Mouse (Mus musculus): ENCODE data around the gene Polr2h.
"Not testable (repeated sequence)": the region's sequence is repeated elsewhere in the genome, so short reads cannot be mapped to it uniquely, and the experiment has no call there.

Polr2h gene

DNA sequence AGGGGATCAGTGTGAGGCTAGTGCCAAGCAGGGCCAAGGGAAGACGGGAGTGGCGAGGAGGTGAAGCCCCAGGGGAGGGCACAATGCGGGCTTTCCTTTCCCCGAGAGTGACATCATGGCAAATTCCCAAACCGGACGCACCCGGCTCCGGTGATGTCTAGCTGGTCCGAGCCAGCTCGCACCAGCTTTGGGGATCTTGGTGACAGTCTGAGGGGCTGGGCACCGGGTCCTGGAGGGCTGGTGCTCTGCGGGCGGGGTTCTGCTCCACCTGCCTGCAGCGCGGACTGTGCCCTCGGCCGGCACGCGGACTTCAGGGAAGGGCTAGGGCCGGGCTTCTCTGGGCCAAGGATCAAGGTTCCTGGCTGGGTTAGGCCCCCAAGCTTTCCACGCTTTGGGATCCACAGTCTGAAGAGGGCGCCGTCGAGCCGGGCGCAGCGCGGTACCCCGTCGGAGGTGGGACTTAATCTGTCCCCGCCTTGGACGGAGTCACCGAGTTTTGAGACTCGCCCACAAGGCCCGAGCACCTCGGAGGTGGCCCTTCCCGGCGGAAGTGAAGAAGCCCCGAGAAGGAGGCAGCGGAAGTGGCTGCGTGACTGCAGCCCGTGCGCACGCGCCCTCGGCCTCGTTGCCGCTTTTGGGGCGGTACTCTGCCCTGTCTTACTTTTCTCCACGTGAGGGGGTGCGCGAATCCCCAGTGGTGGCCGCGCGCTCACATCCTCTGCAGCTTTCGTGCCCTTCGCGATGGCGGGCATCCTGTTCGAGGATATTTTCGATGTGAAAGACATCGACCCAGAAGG is at the start of gene Polr2h, which contains the start of gene Clcn2:
Polr2h (plus strand) TSS at position 485 of the 797 bp plus-strand sequence.
Clcn2 (minus strand) TSS at position 566 of the 797 bp plus-strand sequence.
- DNase-seq (ENCODE audit: low spot score), result peak; percentile 97

DNA sequence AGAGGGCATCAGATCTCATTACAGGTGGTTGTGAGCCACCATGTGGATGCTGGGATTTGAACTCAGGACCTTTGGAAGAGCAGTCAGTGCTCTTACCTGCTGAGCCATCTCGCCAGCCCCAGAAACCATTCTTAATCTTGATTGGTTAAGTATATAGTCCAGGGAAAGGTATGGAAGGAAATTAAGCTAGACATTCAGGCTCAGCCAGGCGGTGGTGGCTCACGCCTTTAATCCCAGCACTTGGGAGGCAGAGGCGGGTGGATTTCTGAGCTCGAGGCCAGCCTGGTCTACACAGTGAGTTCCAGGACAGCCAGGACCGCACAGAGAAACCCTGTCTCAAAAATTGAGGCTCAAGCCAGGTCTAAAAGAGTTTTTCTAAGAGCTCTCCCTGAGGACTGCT is 49.5 kb upstream of the Polr2h start, which contains the start of gene Eif4g1:
Eif4g1 (plus strand) TSS at position 301 of the 400 bp plus-strand sequence.
- DNase-seq (ENCODE audit: low spot score), result not testable (repeated sequence)

GRCm38 (mm10) chr16:20670291-20670690 is 47.2 kb upstream of the Polr2h start:
- DNase-seq (ENCODE audit: low spot score), result no peak

GRCm38 (mm10) chr16:20671886-20672285 is 45.6 kb upstream of the Polr2h start:
- no peak for DNase-seq (ENCODE audit: low spot score)

DNA sequence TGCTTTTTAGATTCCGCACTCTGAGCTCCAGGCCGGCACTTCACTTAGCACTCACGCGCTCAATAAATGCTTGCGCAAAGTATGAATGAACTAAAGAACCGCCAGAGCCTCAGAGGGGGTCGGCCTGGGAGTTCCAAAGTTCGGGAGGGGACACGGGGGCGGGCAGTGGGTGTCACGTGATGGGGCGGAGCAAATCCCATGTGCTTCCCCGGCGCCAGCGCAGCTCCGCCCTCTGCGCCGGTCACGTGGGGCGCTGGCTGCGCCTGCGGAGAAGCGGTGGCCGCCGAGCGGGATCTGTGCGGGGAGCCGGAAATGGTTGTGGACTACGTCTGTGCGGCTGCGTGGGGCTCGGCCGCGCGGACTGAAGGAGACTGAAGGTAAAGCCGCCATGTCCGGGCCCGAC is 45.0 kb upstream of the Polr2h start:
- DNase-seq (ENCODE audit: low spot score), result peak; percentile 97

DNA sequence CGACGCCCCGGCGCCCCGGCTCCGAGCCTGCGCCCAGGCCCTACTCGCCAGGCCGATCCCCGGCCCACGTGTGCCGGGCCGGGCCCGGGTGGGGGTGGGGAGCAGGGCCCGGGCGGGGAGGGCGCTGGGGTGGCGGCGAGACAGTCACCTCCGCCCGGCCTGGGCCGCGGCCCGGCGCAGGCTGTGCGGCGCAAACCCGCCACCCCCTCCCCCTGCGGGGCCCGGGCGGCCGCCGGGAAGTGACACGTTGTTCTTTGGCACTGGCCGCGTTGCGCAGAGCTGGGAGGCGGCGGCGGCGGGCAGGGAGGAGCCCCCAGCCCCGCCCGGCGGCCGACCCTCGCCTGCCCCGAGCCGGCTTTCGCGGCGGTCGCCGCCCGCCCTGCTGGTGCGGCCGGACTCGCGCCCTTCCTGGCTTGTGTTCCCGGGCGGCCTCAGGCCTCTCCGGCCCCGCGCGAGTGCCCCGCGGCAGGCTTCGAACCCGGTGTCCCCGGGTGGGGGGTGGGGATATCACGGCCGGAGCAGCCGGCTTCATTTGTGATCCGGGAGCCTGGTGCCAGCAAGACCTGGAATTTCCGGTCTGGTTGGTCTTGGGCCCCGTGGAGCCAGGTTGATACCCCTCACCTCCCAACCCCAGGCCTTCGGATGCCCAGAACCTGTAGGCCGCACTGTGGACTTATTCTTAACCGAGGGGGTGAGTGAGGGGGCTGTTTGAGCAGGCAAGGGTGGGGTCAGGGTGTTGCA is 44.3 kb upstream of the Polr2h start:
- peak; percentile 66 for DNase-seq (ENCODE audit: low spot score)

DNA sequence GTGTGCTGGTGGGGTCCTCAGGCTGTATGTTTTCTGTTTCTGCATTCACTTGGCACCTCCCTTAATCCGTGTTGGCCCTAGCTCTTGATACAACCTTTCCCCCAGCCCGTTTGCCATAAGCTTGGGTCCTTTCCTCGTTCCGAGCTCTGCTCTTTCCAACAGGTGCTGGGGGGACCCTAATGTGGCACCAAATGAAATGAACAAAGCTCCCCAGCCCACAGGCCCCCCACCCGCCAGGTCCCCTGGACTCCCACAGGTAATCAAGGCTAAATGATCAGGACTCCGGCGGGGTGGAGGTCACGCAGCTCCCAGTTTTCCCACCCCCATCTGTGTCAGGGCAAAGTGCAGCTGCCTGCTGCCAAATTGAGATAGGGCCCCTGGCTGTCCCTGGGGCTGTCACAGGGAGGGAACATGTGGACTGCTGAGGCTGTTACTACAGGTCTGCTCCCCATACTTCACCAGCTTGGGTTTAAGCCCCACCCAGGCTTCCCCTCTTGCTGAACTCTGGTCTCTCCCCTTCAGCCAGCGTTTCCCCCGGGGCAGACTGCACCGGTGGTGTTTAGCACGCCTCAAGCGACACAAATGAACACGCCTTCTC is 43.7 kb upstream of the Polr2h start:
- DNase-seq (ENCODE audit: low spot score), result peak; percentile 73

DNA sequence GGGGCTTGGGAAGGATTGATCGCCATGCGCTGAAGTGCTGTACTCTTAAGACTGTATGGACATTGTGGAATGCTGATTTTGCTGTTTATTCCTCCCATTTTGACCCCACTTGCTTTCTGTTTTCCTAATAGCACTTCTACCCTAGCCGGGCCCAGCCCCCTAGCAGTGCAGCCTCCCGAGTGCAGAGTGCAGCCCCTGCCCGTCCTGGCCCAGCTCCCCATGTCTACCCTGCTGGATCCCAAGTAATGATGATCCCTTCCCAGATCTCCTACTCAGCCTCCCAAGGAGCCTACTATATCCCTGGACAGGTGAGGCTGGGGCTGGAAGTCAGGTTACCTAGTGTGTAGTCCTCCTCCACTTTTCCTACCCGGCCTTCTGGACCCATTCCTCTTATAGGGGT is 42.3 kb upstream of the Polr2h start:
- no peak for DNase-seq (ENCODE audit: low spot score)

DNA sequence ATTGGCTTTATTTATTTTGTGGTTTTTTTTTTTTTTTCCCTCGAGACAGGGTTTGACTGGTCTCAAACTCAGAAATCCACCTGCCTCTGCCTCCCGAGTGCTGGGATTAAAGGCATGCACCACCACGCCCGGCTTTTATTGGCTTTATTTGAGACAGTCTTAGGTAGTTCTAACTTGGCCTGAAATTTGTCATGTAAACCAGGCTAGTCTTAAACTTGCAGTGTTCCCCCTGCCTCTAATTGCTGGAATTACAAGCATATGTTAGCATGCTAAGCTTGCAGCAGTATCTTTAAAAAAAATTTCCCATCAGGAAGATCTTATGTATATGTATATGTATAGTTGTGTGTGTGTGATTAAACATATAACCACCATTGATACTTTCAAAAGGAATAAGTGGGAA is 40.8 kb upstream of the Polr2h start:
- DNase-seq (ENCODE audit: low spot score), result no peak

- no peak for DNase-seq (ENCODE audit: low spot score)
Observed at GRCm38 (mm10) chr16:20677380-20677779, 40.1 kb upstream of the Polr2h start.

DNA sequence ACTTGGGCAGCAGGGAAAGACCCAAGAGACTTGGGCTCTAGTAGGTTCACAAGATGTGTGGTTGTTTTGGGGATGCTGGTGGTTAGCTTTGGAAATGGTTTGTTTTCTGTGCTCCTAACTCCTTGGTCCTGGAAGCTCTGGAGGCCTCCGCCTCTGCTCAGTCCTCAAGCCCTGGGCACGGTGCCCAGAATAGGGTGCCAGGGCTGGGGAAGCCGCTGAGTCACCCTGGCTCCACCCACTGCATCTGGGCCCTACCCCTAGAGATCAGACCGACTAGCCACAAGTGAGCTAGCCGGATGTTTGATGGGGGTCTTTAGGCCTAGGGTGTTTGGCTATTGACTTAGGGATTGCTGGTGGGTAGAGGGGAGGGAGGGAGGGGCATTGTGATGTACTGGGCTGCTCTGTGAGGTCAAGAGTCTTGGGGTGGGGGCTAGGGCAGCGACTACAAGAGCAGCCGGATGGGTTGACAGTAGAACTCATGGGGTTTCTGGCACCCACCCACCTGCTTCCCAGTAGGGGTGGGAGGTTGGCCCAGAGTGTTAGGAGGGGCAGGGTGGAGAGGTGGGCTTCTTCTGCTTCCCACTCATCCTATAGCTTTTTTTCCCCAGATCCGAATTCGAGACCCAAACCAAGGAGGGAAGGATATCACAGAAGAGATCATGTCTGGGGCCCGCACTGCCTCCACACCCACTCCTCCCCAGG is 39.3 kb upstream of the Polr2h start:
- no peak for DNase-seq (ENCODE audit: low spot score)

DNA sequence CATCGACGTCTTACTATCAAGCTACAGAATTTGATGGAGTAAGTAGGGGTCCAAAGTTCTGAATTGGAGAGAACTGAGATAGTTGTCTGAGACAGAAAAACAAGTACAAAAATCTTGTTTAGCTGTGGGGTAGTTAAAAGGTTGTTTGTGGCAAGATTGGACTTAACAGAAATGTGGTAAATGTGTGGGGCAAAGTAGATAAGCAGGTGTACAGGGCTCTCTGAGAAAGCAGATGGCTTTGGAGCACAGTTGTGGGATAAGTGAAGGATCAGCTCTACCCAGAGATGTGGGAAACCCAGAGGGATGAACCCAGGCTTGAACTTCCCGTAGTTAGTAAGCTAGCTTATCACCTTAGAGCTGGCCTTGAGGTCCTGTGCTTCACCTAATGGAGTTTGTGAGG is 26.7 kb upstream of the Polr2h start:
- DNase-seq (ENCODE audit: low spot score), result no peak

GRCm38 (mm10) chr16:20691617-20692016 is 25.8 kb upstream of the Polr2h start:
- DNase-seq (ENCODE audit: low spot score), result no peak

DNA sequence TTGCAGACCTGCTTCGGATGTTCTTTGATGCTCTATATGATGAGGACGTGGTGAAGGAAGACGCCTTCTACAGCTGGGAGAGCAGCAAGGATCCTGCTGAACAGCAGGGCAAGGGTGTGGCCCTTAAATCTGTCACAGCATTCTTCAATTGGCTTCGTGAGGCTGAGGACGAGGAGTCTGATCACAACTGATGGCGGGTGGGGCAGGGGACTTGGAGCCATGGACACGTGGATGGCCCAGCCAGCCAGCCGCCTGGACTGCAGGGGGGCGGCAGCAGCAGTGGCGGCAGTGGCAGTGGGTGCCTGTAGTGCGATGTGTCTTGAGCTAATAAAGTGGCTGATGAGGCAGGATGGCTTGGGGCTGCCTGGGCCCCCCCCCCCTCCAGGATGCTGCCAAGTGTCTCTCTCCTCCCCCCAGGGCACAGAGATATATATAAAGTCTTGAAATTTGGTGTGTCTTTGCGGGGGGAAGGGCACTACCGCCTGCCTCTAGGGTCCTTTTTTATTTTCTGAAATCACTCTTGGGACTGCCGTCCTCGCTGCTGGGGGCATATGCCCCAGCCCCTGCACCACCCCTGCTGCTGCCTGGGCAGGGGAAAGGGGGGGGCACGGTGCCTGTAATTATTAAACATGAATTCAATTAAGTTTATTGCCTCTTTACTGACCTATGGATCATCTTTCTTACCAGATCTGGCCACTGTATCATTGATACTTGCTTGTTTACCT is 25.1 kb upstream of the Polr2h start:
- DNase-seq (ENCODE audit: low spot score), result no peak

- DNase-seq (ENCODE audit: low spot score), result peak; percentile 95
Observed at GRCm38 (mm10) chr16:20693111-20693701, 24.3 kb upstream of the Polr2h start, which contains the start of gene Fam131a. Gene Fam131a (plus strand): TSS chr16:20693241.

- no peak for DNase-seq (ENCODE audit: low spot score)
Observed at GRCm38 (mm10) chr16:20694781-20695180, 22.7 kb upstream of the Polr2h start.

- peak; percentile 67 for DNase-seq (ENCODE audit: low spot score)
Observed at GRCm38 (mm10) chr16:20695622-20696323, 21.7 kb upstream of the Polr2h start.

- DNase-seq (ENCODE audit: low spot score), result no peak
Observed at GRCm38 (mm10) chr16:20699266-20699665, 18.2 kb upstream of the Polr2h start.

GRCm38 (mm10) chr16:20700036-20700435 is 17.4 kb upstream of the Polr2h start:
- DNase-seq (ENCODE audit: low spot score), result no peak

DNA sequence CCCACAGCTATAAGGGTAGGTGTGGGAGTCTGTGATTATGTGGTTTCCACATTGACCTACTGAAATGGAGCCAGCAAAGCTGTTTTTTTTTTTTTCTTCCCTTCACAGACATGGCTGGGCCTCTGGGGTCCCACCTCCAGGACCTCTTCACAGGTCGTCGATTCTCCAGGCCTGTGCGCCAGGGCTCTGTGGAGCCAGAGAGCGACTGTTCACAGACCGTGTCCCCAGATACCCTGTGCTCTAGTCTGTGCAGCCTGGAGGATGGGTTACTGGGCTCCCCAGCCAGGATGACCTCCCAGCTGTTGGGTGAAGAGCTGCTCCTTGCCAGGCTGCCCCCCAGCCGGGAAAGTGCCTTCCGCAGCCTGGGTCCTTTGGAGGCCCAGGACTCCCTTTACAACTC is 16.1 kb upstream of the Polr2h start:
- DNase-seq (ENCODE audit: low spot score), result no peak

Measured in yolk sac, embryonic 10.5 days (tissue).